Mouse (Mus musculus): ENCODE measurements around the gene Olfr122. TPM values are rescaled to one million over a fixed set of nuclear protein-coding genes. Genes with fewer than 3 reads are reported as not detected.

Olfr122 gene
- total RNA-seq (2021): not detected
- long read RNA-seq, experiment 1: 0 reads
- long read RNA-seq, experiment 2: 0 reads

DNA sequence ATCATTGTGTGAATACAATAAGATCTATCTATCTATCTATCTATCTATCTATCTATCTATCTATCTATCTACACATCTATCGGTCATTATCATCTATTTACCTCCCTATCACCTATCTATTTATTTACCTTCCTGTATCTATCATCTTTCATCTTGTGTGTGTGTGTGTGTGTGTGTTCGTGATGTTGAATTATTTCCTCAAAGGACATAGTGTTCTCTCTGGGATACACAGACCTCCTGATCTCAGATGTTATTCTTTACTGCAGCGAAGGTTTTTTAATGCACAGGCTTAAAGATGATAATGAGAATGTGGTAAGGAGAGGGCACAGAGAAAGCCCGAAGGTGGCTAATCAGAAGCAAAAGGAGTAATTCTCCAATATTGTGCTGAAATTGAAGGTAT, at the start of gene Olfr122:
Gene Olfr122 (plus strand): TSS at position 301 of the 400 bp plus-strand sequence.
- intact Hi-C loops (cut with DNase I; ENCODE audit: low total_unique reads): no loop called here
- DNase-seq: no peak

DNA sequence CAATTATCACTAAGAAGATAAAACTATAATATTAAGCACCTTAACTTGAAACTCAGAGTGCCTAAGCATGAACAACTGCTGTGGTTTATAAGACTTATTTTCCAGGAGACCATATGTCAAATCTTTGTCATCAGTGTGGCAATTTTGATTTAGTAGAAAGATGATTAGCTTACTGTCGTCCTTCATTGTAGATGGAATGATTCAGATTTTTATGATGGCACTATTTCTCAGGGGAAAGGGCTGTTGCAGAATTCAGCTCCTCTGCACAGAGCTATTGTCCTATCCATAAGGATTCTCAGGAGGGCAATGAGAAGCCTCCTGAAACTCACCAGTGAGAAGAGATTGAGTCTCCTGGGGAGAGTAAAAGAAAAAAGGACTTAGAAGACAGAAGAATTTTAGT, 46.9 kb upstream of the Olfr122 start, which contains the start of gene Olfr120:
Gene Olfr120 (plus strand): TSS at position 301 of the 400 bp plus-strand sequence.
- intact Hi-C loops (cut with DNase I; ENCODE audit: low total_unique reads): no loop called here
- no peak for DNase-seq

DNA sequence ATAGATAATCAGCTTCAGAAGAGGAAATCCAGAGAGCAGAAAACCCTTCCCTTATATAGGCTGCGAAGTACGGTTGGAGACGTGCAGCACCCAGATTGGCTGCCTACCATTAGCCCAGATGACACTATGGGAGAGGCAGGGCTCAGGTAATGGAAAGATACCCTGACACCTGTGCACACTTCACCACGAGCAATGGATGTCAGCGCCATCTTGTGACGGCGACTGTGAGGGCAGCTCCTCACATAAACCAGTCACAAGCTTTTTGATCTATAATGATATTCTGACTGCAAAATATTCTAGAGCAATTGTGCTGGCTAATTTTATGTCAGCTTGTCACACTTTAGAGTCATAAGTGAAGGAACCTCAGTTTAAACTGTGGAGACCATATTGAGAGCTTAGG, 30.3 kb upstream of the Olfr122 start:
- no peak for DNase-seq
- intact Hi-C loops (cut with DNase I; ENCODE audit: low total_unique reads): no loop called here

DNA sequence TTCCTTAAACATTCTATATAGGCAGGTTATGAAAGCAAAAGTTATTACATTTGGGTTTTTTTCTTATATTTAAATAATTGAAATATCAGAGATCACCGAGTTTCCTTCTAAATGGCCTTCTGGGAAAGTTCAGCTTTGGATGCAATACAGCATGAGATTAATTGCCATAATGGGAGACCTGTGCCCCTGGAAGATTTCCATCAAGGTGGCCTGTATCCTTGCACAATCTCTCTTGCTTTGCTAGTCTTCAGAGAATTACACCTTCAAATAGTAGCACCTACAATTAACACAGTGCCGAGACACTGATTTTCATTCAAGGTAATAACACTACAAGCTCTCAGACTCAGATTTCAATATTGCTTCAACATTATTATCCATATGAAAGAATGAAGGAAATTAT, 24.8 kb downstream of the Olfr122 start, which contains the start of gene Olfr123:
Gene Olfr123 (plus strand): TSS at position 301 of the 400 bp plus-strand sequence.
- DNase-seq: no peak
- intact Hi-C loops (cut with DNase I; ENCODE audit: low total_unique reads): no loop called here

DNA sequence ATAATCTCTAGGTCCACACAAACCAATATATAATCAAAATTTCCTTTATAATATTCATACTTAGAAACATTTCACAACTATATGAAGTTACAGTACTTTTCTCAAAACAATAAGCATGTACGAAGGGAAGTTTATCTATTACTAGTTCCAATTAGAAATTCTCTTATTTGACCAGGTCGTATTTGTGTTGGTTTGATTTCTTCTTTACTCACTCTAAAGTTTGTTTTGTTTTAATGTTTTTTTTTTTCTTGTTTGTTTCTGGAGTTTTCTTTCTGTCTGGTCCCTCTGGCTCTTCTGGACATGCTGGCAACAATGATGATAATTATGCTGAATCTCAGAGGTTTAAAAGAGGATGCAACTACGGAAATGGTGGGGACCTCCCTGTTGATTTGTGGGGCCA, 31.2 kb downstream of the Olfr122 start, which contains the start of gene Olfr124:
Gene Olfr124 (plus strand): TSS at position 301 of the 400 bp plus-strand sequence.
- intact Hi-C loops (cut with DNase I; ENCODE audit: low total_unique reads): no loop called here
- DNase-seq: no peak

Other genes starting within 250 kb of the Olfr122 start
- not detected for gene Olfr112, start 199.2 kb upstream of the Olfr122 start, total RNA-seq (2021)
- not detected for gene Olfr113, start 190.9 kb upstream of the Olfr122 start, total RNA-seq (2021)
- not detected for gene Olfr114, start 175.9 kb upstream of the Olfr122 start, total RNA-seq (2021)
- not detected for gene Olfr115, start 141.5 kb upstream of the Olfr122 start, total RNA-seq (2021)
- gene Olfr116, start 141.4 kb upstream of the Olfr122 start, total RNA-seq (2021): not detected
- not detected for gene Olfr117, start 104.8 kb upstream of the Olfr122 start, total RNA-seq (2021)
- not detected for gene Olfr118, start 101.6 kb upstream of the Olfr122 start, total RNA-seq (2021)
- not detected for gene Olfr119, start 72.0 kb upstream of the Olfr122 start, total RNA-seq (2021)
- gene Olfr120, start 46.8 kb upstream of the Olfr122 start, total RNA-seq (2021): not detected
- gene Olfr121, start 19.8 kb upstream of the Olfr122 start, total RNA-seq (2021): not detected
- gene Olfr123, start 24.9 kb downstream of the Olfr122 start, total RNA-seq (2021): not detected
- not detected for gene Olfr124, start 31.3 kb downstream of the Olfr122 start, total RNA-seq (2021)
- not detected for gene Olfr125, start 64.3 kb downstream of the Olfr122 start, total RNA-seq (2021)
- gene Olfr126, start 78.9 kb downstream of the Olfr122 start, total RNA-seq (2021): not detected
- not detected for gene Olfr127, start 131.8 kb downstream of the Olfr122 start, total RNA-seq (2021)
- gene Olfr128, start 151.9 kb downstream of the Olfr122 start, total RNA-seq (2021): not detected
- gene Olfr761, start 184.5 kb downstream of the Olfr122 start, total RNA-seq (2021): not detected